Mouse (Mus musculus): Measurements from ENCODE around the gene S100a16. TPM values are rescaled to one million over a fixed set of nuclear protein-coding genes. Genes with fewer than 3 reads are reported as not detected.

The S100a16 gene
- polyA plus RNA-seq (2012; ENCODE audit: insufficient read depth, insufficient read length, missing spikeins), result 86.6 and 89.4 TPM in 2 replicates

DNA sequence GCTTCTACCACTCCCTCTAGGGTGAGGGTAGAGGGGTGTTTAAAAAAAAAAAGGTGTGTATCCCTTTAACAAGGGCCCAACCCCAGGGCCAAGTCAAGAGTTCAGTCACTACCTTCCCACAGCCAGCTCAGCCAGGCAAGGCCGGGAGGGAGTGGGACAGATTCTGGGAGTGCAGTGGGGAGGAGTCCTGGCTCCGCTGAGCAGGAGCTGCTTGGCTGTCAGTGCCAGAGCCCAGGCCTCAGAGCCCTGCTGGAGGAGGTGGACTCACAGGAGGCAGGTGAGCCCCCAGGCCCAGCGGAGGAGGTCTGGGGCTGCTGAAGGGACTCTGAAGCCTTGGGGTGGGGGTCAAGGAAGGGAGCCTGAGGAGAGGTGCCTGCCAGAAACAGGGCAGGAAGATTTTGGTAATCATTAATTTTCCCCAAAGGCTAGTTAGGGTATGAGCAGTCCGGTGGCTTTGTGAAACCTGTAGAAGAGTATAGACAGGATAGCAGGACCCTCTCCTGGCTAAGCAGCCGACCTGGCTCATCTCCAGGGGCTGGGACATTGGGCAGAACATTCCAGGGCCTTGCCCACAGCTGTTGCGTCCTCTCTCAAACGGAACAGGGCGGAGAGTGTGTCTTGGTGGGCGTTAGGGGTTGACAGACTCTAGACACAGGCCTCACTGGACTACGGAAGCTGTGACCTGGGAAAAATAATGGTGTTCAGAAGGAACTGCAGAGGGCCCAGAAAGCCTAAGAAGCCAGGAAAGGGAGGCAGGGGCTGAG, at the start of gene S100a16:
TSS of gene S100a16 (plus strand) at position 114 of the 764 bp plus-strand sequence.
- Histone ChIP-seq H3K4me3 (ENCODE audit: insufficient read depth, low read depth, low read length) (peak within 1 kb of the TSS; percentile 69), H3K27ac (replicated peaks; ENCODE audit: low read depth, low read length) (peak within 1 kb of the TSS; percentile 82), H3K4me1 (ENCODE audit: control insufficient read depth, insufficient read depth, insufficient read length, low read length) (peaks cover 18% of the 10 kb centered on the region)

DNA sequence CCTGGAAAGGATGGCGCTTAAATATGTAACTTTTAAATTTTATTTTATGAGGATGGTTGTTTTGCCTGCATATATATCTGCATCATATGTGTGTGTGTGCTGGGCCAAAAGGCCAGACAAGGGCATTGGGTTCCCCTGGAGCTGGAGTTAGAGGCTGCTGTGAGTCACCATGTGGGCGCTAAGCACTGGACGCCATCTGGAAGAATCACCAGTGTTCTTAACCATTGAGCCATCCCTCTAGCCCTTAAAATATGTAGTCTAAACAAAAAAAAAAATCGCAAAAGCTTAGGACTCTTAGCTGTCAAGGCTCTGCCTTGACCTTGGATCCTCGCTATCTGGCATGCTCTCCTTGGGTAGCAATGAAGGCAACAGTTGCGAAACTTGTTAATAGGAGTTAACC, 48.5 kb upstream of the S100a16 start:
- no peak overlapping the region for H3K4me3 ChIP-seq (ENCODE audit: insufficient read depth, low read depth, low read length)
- peaks cover 3% of the 10 kb centered on the region for H3K4me1 ChIP-seq (ENCODE audit: control insufficient read depth, insufficient read depth, insufficient read length, low read length)
- H3K27ac ChIP-seq (replicated peaks; ENCODE audit: low read depth, low read length), result no peak overlapping the region

DNA sequence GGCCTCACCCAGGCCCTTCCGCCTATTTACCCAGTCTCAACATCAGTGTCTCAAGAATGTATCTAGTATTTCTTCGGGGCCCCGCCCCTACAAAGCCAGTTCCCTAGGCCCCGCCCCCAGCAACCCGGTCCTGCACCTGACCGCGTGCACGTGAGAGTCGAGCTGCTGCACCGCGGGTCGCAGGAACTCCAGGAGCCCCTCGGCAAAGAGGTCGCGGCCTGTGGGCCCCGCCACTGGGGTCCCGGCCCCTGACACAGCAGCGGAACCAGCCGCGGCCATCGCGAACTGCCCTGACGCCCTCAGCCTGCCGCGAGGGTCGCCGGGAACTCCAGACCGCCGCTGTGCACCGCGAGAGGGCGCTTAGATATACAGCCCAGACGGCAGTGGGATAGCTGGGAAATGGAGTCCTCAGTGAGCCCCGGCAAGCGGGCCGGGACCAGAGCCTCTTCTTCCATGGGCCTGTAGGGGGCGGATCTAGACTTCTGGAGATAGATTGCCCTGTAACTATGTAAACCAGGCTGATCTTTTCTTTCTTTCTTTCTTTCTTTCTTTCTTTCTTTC, 46.3 kb upstream of the S100a16 start, which contains the start of gene Snapin:
TSS of gene Snapin (minus strand) at position 338 of the 561 bp plus-strand sequence.
- Histone ChIP-seq H3K27ac (replicated peaks; ENCODE audit: low read depth, low read length) (peak within 1 kb of the TSS; percentile 79), H3K4me3 (ENCODE audit: insufficient read depth, low read depth, low read length) (peak within 1 kb of the TSS; percentile 99), H3K4me1 (ENCODE audit: control insufficient read depth, insufficient read depth, insufficient read length, low read length) (peaks cover 3% of the 10 kb centered on the region)

DNA sequence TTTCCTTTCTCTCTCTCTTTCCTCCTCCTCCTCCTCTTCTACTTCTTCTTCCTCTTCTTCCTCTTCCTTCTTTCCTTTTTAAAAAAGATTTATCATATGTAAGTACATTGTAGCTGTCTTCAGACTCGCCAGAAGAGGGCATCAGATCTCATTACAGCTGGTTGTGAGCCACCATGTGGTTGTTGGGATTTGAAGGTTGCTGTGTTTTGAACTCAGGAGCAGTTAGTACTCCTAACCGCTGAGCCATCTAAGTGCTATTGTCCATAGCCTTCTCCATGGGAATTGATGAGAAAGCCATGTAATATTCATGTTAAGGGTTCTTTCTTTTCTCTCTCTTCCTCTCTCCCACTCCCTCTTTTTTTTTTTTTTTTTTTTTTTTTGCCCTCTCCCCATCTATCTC, 45.7 kb upstream of the S100a16 start:
- Histone ChIP-seq H3K4me3 (ENCODE audit: insufficient read depth, low read depth, low read length) (no peak overlapping the region), H3K4me1 (ENCODE audit: control insufficient read depth, insufficient read depth, insufficient read length, low read length) (peaks cover 3% of the 10 kb centered on the region), H3K27ac (replicated peaks; ENCODE audit: low read depth, low read length) (no peak overlapping the region)

DNA sequence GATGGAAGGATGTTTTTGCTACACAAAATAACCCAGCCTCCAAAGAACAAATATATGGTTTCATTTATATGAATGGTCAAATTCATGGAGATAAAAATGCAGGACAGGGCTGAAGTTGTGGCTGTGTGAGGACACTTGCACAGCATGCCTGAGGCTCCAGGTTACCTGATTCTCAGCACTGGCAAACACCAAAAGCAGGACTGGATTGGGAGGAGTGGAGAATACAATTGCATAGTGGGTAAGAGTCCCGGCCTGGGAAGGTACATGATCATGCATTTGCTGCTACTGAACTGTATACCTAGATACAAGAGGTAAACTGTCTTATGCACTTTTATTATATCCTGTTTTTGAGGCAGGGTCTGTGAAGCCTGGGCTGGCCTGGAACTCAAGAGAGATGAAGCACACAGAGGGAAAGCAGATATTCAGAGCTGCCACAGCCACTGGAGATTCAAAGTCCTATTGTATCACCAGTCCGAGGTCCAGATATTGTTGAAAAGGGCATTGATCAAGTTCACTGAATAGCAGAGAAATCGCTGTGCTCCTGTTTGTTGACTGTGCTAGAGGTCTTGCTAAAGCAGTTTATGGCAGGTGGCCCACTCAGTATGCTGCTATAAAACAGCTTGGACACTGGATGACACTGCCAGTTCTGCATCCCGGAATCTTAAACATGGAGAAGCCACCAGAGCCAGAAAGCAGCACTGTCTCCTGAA, 43.1 kb upstream of the S100a16 start:
- Histone ChIP-seq H3K4me3 (ENCODE audit: insufficient read depth, low read depth, low read length) (no peak overlapping the region), H3K4me1 (ENCODE audit: control insufficient read depth, insufficient read depth, insufficient read length, low read length) (peaks cover 3% of the 10 kb centered on the region), H3K27ac (replicated peaks; ENCODE audit: low read depth, low read length) (no peak overlapping the region)

DNA sequence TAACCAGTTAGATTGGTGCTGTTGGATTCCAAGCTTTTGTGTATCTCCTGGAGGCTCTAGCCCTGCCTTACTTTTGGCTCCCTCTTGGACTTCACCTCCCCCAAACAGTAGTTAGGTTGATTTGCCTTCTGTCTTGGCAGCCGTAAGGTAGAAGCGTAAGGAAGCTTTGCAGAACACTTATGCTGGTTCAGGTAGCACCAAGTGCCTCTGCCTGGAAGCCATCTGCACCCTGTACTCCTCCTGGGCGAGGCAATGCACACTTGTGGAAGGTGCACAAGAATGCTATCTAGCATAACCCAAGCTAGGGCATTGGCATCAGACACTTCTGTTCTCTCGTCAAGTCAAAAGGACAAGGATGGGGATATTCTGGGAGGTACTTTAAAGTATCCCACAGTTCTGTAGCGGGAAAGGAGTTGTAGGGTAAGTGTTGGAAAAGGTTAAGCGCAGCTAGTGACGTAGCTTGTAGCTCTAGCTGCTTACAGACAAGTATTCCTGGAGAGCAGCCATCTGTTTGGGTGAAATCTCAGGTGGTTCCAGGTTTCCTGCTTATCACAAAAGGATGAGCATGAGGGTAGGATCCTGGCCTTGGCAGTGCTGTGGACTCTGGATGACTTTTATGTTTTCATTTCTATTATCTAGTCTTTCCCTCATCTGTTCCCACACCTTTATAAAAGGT, 41.1 kb upstream of the S100a16 start:
- Histone ChIP-seq H3K4me3 (ENCODE audit: insufficient read depth, low read depth, low read length) (no peak overlapping the region), H3K4me1 (ENCODE audit: control insufficient read depth, insufficient read depth, insufficient read length, low read length) (no peaks in the 10 kb centered on the region), H3K27ac (replicated peaks; ENCODE audit: low read depth, low read length) (no peak overlapping the region)

DNA sequence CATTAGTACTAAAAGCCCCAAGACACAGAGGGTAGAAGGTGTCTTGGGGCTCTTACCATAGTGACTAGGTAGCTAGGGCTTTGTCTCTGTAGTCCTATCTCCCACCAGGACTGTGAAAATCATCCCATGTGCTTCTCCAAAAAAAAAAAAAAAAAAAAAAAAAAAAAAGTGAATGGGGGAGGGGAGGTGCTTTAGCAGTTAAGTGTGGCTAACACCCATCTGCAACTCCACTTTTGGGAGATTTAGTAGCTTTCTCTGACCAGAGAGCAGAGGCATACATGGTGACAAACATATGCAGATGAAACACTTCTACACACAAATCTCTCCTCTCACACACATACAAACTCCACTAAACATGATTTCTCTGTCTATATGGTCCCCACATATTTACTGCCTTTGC, 39.5 kb upstream of the S100a16 start:
- Histone ChIP-seq H3K27ac (replicated peaks; ENCODE audit: low read depth, low read length) (no peak overlapping the region), H3K4me1 (ENCODE audit: control insufficient read depth, insufficient read depth, insufficient read length, low read length) (no peaks in the 10 kb centered on the region), H3K4me3 (ENCODE audit: insufficient read depth, low read depth, low read length) (no peak overlapping the region)

DNA sequence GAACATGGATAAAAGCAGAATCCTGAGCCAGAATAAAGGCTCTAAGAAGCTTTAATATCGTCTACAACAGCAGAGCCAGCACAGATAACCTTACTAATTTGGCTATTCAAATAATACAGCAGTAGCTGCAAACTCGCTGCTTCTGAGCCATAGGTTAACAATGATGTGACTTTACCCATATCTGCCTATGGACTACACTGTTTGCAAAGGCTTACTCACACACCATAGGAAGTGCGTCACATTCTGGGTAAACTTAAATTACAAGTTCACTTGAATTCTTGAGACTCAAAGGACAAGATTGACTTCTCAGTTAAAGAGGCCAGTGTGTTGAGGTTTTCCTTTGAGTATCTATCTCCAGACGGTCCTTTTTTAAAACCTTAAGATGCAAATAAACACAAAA, 33.6 kb upstream of the S100a16 start:
- no peak overlapping the region for H3K4me3 ChIP-seq (ENCODE audit: insufficient read depth, low read depth, low read length)
- no peak overlapping the region for H3K27ac ChIP-seq (replicated peaks; ENCODE audit: low read depth, low read length)
- H3K4me1 ChIP-seq (ENCODE audit: control insufficient read depth, insufficient read depth, insufficient read length, low read length), result 0 out of 2 replicates have a peak, but pooled peaks cover 6% of the 10 kb centered on the region

DNA sequence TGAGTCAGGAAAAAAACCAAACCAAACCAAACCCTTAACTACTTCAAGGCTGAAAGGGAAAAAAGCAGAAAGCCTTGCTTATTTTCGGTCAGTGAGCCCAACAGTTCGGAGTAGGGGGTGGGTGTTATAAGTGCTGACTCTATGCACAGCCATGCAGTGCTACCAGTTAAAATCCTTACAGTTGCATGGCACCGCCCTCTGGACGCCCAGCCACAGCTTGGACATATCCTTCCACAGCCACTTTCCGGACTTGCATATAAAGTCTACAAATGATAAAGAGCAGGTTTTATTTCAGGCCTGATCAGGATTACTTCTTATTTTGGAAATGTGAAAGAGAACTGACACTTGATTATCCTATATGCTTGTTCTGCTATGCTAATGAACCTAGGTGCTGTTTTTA, 31.8 kb upstream of the S100a16 start:
- Histone ChIP-seq H3K4me1 (ENCODE audit: control insufficient read depth, insufficient read depth, insufficient read length, low read length) (0 out of 2 replicates have a peak, but pooled peaks cover 6% of the 10 kb centered on the region), H3K4me3 (ENCODE audit: insufficient read depth, low read depth, low read length) (no peak overlapping the region), H3K27ac (replicated peaks; ENCODE audit: low read depth, low read length) (no peak overlapping the region)

DNA sequence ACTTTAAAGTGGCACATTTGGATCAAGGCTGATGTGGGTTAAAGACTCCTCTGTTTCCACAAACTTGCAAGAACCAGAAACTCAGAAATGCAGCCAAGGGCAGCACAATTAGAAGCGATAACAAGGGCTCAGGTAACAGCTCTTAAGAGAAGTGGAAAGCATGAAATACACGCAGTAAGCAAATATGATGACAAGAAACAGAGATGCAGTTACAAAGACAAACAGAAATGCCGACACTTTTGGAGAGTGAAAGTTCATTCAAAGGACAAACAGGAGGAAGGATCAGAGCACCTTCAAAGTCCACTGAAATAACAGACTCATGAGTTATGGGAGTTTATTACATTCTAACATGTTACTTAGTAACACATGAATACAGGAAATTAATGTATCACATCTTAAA, 30.7 kb upstream of the S100a16 start:
- Histone ChIP-seq H3K27ac (replicated peaks; ENCODE audit: low read depth, low read length) (no peak overlapping the region), H3K4me1 (ENCODE audit: control insufficient read depth, insufficient read depth, insufficient read length, low read length) (0 out of 2 replicates have a peak, but pooled peaks cover 6% of the 10 kb centered on the region), H3K4me3 (ENCODE audit: insufficient read depth, low read depth, low read length) (no peak overlapping the region)

DNA sequence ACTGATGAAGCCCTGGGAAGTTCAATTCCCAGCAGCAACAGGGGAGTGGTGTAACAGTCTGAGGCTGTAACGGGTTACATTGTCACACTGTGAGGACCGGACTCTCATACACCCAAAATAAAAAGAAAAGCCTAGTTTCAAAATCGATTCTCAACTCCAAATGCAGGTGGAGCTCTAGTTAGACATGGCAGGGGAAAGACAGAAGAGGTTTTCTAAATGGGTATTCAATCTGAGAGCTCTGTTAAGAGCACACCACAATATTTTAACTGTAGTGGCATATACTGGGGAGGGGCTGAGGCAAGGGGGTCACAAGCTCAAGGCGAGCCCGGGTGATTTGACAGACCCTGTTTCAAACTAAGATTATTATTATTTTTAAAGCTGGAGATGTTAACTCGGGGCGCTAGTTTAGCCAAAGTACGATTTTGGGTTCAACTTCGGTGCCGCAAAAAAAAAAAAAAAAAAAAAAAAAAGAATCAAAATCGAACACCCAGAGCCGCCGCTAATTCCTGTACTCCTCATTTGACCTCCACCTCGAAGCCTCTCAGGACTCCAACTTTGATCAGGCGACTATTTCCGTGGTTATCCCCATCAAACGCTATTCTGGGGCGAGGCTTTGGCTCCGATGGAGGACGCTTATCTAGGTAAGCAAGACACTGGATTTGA, 28.6 kb upstream of the S100a16 start:
- Histone ChIP-seq H3K27ac (replicated peaks; ENCODE audit: low read depth, low read length) (peak overlapping the region; percentile 54), H3K4me1 (ENCODE audit: control insufficient read depth, insufficient read depth, insufficient read length, low read length) (peaks cover 17% of the 10 kb centered on the region), H3K4me3 (ENCODE audit: insufficient read depth, low read depth, low read length) (peak overlapping the region; percentile 89)

DNA sequence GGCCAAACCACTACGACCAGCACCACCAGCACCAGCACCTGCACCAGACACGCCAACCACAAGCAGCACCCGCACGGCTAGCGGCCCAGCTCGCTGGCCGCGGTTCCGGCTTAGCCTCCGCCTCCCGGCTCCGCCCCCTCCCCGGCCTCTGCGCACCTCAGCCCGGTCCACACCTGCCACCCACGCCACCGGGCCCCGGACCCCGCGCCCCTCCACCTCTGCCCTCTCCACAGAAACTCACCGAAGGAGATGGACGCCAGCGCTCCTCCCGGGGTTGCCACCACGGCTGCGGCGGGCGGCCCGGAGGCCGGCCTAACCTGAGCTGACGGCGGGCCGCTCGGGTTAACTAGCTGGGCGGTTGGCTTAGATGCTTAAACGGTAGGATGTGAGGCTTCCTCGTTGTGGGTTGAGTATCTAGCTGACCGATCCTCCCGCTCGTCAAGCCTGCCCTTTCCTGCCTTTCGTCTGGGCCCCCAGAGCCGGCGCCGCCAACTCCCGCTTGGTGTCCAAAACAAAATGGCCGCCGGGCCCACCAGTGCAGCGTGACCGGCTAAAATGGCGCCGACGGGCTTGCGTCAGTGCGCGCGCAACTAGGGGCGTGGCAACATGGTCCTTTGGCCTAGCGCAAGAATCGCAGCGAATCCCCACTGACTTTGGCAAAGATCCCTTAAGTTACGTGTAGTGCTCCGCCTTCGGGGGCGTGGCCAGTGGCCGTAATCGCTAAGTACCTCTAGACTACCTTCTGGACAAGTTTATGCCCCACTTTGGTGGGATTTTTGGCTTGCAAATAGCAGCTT, 27.9 kb upstream of the S100a16 start, which contains the start of gene Chtop:
TSS of gene Chtop (minus strand) at position 549 of the 797 bp plus-strand sequence.
- Histone ChIP-seq H3K4me3 (ENCODE audit: insufficient read depth, low read depth, low read length) (peak within 1 kb of the TSS; percentile 89), H3K4me1 (ENCODE audit: control insufficient read depth, insufficient read depth, insufficient read length, low read length) (peaks cover 19% of the 10 kb centered on the region), H3K27ac (replicated peaks; ENCODE audit: low read depth, low read length) (peak within 1 kb of the TSS; percentile 87)

DNA sequence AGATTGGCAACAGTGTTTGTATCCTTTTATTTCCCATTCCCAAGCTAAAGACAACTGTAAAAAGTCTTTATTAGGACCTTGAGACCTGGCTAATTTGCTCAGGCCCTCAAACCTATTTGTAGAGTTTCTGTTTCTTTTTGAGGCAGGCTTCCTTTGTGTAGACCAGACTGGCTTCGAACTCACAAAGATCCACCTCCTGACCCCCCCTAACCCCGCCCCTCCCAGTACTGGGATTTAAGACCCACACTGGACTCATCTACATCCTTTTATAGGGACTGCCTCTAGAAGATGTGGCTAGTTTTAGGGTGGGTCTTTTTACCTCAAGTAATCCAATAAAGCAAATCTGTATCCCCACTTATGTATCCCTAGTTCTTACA, 27.3 kb upstream of the S100a16 start:
- peak overlapping the region; percentile 70 for H3K27ac ChIP-seq (replicated peaks; ENCODE audit: low read depth, low read length)
- peaks cover 19% of the 10 kb centered on the region for H3K4me1 ChIP-seq (ENCODE audit: control insufficient read depth, insufficient read depth, insufficient read length, low read length)
- no peak overlapping the region for H3K4me3 ChIP-seq (ENCODE audit: insufficient read depth, low read depth, low read length)

DNA sequence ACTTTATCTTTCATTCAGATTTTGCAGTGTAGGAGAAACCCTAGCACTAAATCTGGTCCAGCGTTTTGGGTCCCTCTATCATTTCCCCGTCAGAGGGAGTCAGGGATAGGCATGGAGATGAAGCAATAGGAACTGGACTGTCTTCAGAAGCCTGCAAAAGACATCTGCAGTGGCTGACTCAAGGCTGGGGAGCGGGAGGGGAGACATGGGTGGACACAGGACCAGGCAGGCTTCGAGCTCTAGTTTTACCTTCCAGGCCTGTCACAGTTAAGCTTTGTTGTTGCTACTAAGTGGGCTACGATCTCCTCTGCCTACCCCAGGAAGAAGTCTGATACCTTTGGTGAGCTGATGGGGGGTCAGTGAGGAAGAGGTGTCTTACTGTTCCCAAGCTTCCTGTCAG, 24.8 kb upstream of the S100a16 start:
- H3K27ac ChIP-seq (replicated peaks; ENCODE audit: low read depth, low read length), result no peak overlapping the region
- H3K4me1 ChIP-seq (ENCODE audit: control insufficient read depth, insufficient read depth, insufficient read length, low read length), result peaks cover 28% of the 10 kb centered on the region
- H3K4me3 ChIP-seq (ENCODE audit: insufficient read depth, low read depth, low read length), result no peak overlapping the region
